11 mouse cellular contexts compared by ENCODE assay signal in genomic region chr4:120285730-120286129, GRCm38 (mm10). TPM values are rescaled to one million over a fixed set of nuclear protein-coding genes. Genes with fewer than 3 reads are reported as not detected.
DNase-seq lines count a peak whose midpoint lies in the region; ATAC-seq and TF ChIP-seq lines count a peak whose summit lies in the region.
"Had no signal": no experiment of that assay in that cellular context is flagged by ENCODE, and none has a peak within 500 bp of the region (broad histone marks: within the 10 kb centered on the region; RNA-seq: fewer than 3 reads in every experiment).

No protein-coding gene starts in this region.

- peak overlapping the region; percentile 97 for H3K9ac ChIP-seq in forebrain, embryonic 14.5 days (ENCODE audit: low read length)
- 0 out of 2 replicates have a peak overlapping the region, but pooled peaks have one; percentile 72 for H3K9ac ChIP-seq in intestine, embryonic 16.5 days (ENCODE audit: low read depth, low read length)
- H3K9ac ChIP-seq in neural tube, embryonic 13.5 days = peak overlapping the region; percentile 89
- H3K9ac ChIP-seq: liver, embryonic 15.5 days had no signal

- intact Hi-C loops in left cerebral cortex, adult 2 months (cut with DNase I) = loop anchor here (2.0 kb wide), 2 partner anchors 61 to 83 kb away; no protein-coding TSS in a partner anchor
- intact Hi-C loops in left cerebral cortex, postnatal 36 days (cut with DNase I) = loop anchor here (5.0 kb wide), 2 partner anchors 38 to 82 kb away; no protein-coding TSS in a partner anchor

- no peak for ATAC-seq in forebrain, embryonic 14.5 days
- no peak for ATAC-seq in intestine, embryonic 16.5 days
- no peak for ATAC-seq in neural tube, embryonic 13.5 days (ENCODE audit: low read depth)
- no peak for ATAC-seq in frontal cortex, adult (ENCODE audit: low TSS enrichment)
- ATAC-seq: activated CD4-positive, CD25-positive, alpha-beta regulatory T cell, adult 4 months had no signal

- peak overlapping the region; percentile 62 for H3K4me2 ChIP-seq in forebrain, embryonic 14.5 days (ENCODE audit: low read length)
- H3K4me2 ChIP-seq in intestine, embryonic 16.5 days (ENCODE audit: low read depth, low read length) = 0 out of 2 replicates have a peak overlapping the region, but pooled peaks have one; percentile 98
- H3K4me2 ChIP-seq in neural tube, embryonic 13.5 days = peak overlapping the region; percentile 97

- no peak for DNase-seq in left cerebral cortex, adult 2 months (ENCODE audit: extremely low spot score in 1 of 2, low spot score in 2 of 2)
- DNase-seq in left cerebral cortex, postnatal 36 days (ENCODE audit: low spot score in 2 of 2) = no peak
- no peak for DNase-seq in forebrain, embryonic 14.5 days (ENCODE audit: low spot score)
- DNase-seq in left cerebral cortex, adult 18-20 months (ENCODE audit: low spot score in 2 of 2) = no peak
- no peak for DNase-seq in kidney, adult 11 months
- DNase-seq: spleen, adult 18-20 months had no signal

- 0 out of 2 replicates have a peak, but pooled peaks cover 3% of the 10 kb centered on the region for H3K36me3 ChIP-seq in forebrain, embryonic 14.5 days (ENCODE audit: control insufficient read depth, insufficient read depth, low read length)
- H3K36me3 ChIP-seq in intestine, embryonic 16.5 days (ENCODE audit: control insufficient read depth, insufficient read depth, low read length) = no peaks in the 10 kb centered on the region
- no peaks in the 10 kb centered on the region for H3K36me3 ChIP-seq in neural tube, embryonic 13.5 days
- H3K36me3 ChIP-seq: liver, embryonic 15.5 days had no signal

- TF ChIP-seq CTCF in left cerebral cortex, adult 2 months (IDR thresholded peaks at IDR 0.05) = no peak

- H3K27ac ChIP-seq in left cerebral cortex, adult 2 months = no peak overlapping the region
- no peak overlapping the region for H3K27ac ChIP-seq in forebrain, embryonic 14.5 days (ENCODE audit: low read depth, low read length)
- no peak overlapping the region for H3K27ac ChIP-seq in intestine, embryonic 16.5 days (ENCODE audit: low read length)
- H3K27ac ChIP-seq in neural tube, embryonic 13.5 days (replicated peaks) = no peak overlapping the region
- H3K27ac ChIP-seq: liver, embryonic 15.5 days had no signal

- peaks cover 44% of the 10 kb centered on the region for H3K4me1 ChIP-seq in forebrain, embryonic 14.5 days (ENCODE audit: control insufficient read depth, insufficient read depth, low read length)
- peaks cover 26% of the 10 kb centered on the region for H3K4me1 ChIP-seq in intestine, embryonic 16.5 days (ENCODE audit: control insufficient read depth, insufficient read depth, low read length)
- H3K4me1 ChIP-seq in neural tube, embryonic 13.5 days (replicated peaks) = peaks cover 75% of the 10 kb centered on the region

- 88% methylated on average over 1 of the region's 1 CpGs for WGBS in forebrain, embryonic 14.5 days
- WGBS in intestine, embryonic 16.5 days = 79% methylated on average over 1 of the region's 1 CpGs
- WGBS in neural tube, embryonic 13.5 days = 84% methylated on average over 1 of the region's 1 CpGs

- no peaks in the 10 kb centered on the region; the same call in 1 of the 2 replicates for H3K27me3 ChIP-seq in forebrain, embryonic 14.5 days (replicated peaks; ENCODE audit: control insufficient read depth, insufficient read depth, low read length)
- peaks cover 40% of the 10 kb centered on the region for H3K27me3 ChIP-seq in intestine, embryonic 16.5 days (replicated peaks; ENCODE audit: control insufficient read depth, insufficient read depth, low read length)
- peaks cover 47% of the 10 kb centered on the region for H3K27me3 ChIP-seq in neural tube, embryonic 13.5 days

- no peaks in the 10 kb centered on the region for H3K9me3 ChIP-seq in forebrain, embryonic 14.5 days (replicated peaks; ENCODE audit: control insufficient read depth, low read length)
- H3K9me3 ChIP-seq in intestine, embryonic 16.5 days (ENCODE audit: control insufficient read depth, low read length) = no peaks in the 10 kb centered on the region
- no peaks in the 10 kb centered on the region for H3K9me3 ChIP-seq in neural tube, embryonic 13.5 days
- H3K9me3 ChIP-seq: liver, embryonic 15.5 days had no signal

- peak overlapping the region; percentile 75 for H3K4me3 ChIP-seq in left cerebral cortex, adult 2 months
- peak overlapping the region; percentile 94 for H3K4me3 ChIP-seq in forebrain, embryonic 14.5 days (ENCODE audit: low read depth, low read length)
- H3K4me3 ChIP-seq in intestine, embryonic 16.5 days (ENCODE audit: low read length) = no peak overlapping the region
- peak overlapping the region; percentile 79 for H3K4me3 ChIP-seq in neural tube, embryonic 13.5 days
- H3K4me3 ChIP-seq: liver, embryonic 15.5 days had no signal

RNA-seq across cellular contexts. Expression of gene Foxo6, which starts 1.4 kb away (rescaled TPM):
- total RNA-seq in left cerebral cortex, adult 2 months (2021) = 10 to 100 TPM; 11.3 to 17.1 TPM
- total RNA-seq in left cerebral cortex, postnatal 36 days (2021) = 10 to 100 TPM; 12.4 to 15.8 TPM
- polyA plus RNA-seq in forebrain, embryonic 14.5 days (2014; fragmentation: Nextera tagmentation; extraction: Ambion mirVana) = 4.9 and 6.5 TPM in 2 replicates
- 0.11 and 0.12 TPM in 2 replicates for polyA plus RNA-seq in intestine, embryonic 16.5 days (2015; fragmentation: Nextera tagmentation; extraction: Ambion mirVana)
- polyA plus RNA-seq in neural tube, embryonic 13.5 days (2015; fragmentation: Nextera tagmentation; extraction: Ambion mirVana) = 0.62 and 1.0 TPM in 2 replicates
- 10 to 100 TPM; 13.2 to 17.9 TPM for total RNA-seq in left cerebral cortex, adult 18-20 months (2021)
- polyA plus RNA-seq: activated CD4-positive, CD25-positive, alpha-beta regulatory T cell, adult 4 months; liver, embryonic 15.5 days had no signal
